Mouse (Mus musculus) G1E (cell line): Measurements from ENCODE around the gene Chaf1a. TPM values are rescaled to one million over a fixed set of nuclear protein-coding genes. Genes with fewer than 3 reads are reported as not detected.

Source experiments
- ATAC-seq: 2 replicates; pipeline ENCODE4 v1.8.0; 2016; ENCODE audit warnings: mild to moderate bottlenecking; ENCODE audit not compliant: insufficient number of reproducible peaks, poor library complexity, low FRiP score, severe bottlenecking; ENCODE audit errors: extremely low read depth
- DNase-seq: peaks from one replicate; pipeline ENCODE4 v3.0.0; 2012; ENCODE audit warnings: low spot score
- H3K27me3 ChIP-seq: 2 replicates; pipeline ENCODE4 v1.6.1; 2012; ENCODE audit warnings: mild to moderate bottlenecking, low read length, inconsistent platforms; ENCODE audit not compliant: insufficient read depth
- H3K36me3 ChIP-seq: replicated peaks from 2 replicates; pipeline ENCODE3; 2012; ENCODE audit warnings: mild to moderate bottlenecking, inconsistent platforms
- H3K4me1 ChIP-seq: 2 replicates; pipeline ENCODE4 v1.6.1; 2012; ENCODE audit warnings: low read depth, low read length, inconsistent platforms, mixed read lengths; ENCODE audit not compliant: insufficient read depth
- H3K4me3 ChIP-seq: 2 replicates; pipeline ENCODE4 v1.5.1; 2012; ENCODE audit warnings: low read depth, mild to moderate bottlenecking, inconsistent platforms, low read length, moderate library complexity, mixed read lengths
- H3K9me3 ChIP-seq: replicated peaks from 2 replicates; pipeline ENCODE4 v1.6.1; 2012; ENCODE audit warnings: inconsistent platforms
- CTCF ChIP-seq: IDR thresholded peaks from 2 replicates; pipeline ENCODE4 v1.5.1; 2012; ENCODE audit warnings: low read depth, low read length, inconsistent platforms, mixed read lengths
- GATA1 ChIP-seq: IDR thresholded peaks from 2 replicates; pipeline ENCODE4 v1.6.1; 2012; ENCODE audit warnings: borderline replicate concordance, low read length, inconsistent platforms, mixed read lengths
- GATA2 ChIP-seq: IDR thresholded peaks from 2 replicates; pipeline ENCODE4 v1.6.1; 2012; ENCODE audit warnings: low read depth, low read length, inconsistent platforms, borderline replicate concordance
- POLR2AphosphoS5 ChIP-seq: IDR thresholded peaks from 2 replicates; pipeline ENCODE4 v1.6.1; 2012; ENCODE audit warnings: low read depth, low read length, inconsistent platforms; ENCODE audit not compliant: insufficient replicate concordance
- TAL1 ChIP-seq: conservative IDR thresholded peaks from 2 replicates; pipeline ENCODE4 v1.6.1; 2012; ENCODE audit warnings: low read depth, low read length, inconsistent platforms, mixed read lengths
- polyA plus RNA-seq: library from polyadenylated mRNA; stranded (reverse); fragments of >175 nt; gene quantifications from 2 replicates; pipeline ENCODE4 v1.2.3, GENCODE M21; 2012
- total RNA-seq, 2 experiments: library from RNA; stranded (forward) in 1 of 2; stranded (reverse) in 1 of 2; fragments of 200-1000 nt in 1 of 2; fragments of >200 nt in 1 of 2; fragmentation: Nextera tagmentation in 1 of 2; gene quantifications; 2 replicates each; pipeline ENCODE4 v1.2.3; 2014 to 2017

Gene Chaf1a
- total and polyA plus RNA-seq, 3 experiments, result 31.2 to 143 (median 31.3) TPM

GRCm38 (mm10) chr17:56030919-56031318, 9.3 kb upstream of the Chaf1a start:
- ATAC-seq (peak; percentile 88), DNase-seq (peak; percentile 79)
- no peak for TF ChIP-seq POLR2AphosphoS5
- TF ChIP-seq TAL1, result peak; percentile 44
- no peak for TF ChIP-seq GATA1
- TF ChIP-seq GATA2, result no peak
- no peak for TF ChIP-seq CTCF
- H3K4me1 ChIP-seq, result peaks cover 74% of the 10 kb centered on the region
- H3K27me3 ChIP-seq, result no peaks in the 10 kb centered on the region
- H3K4me3 ChIP-seq, result peak overlapping the region; percentile 10; the same call in 1 of the 2 replicates
- H3K9me3 ChIP-seq, result no peaks in the 10 kb centered on the region
- peaks cover 91% of the 10 kb centered on the region for H3K36me3 ChIP-seq

GRCm38 (mm10) chr17:56031431-56031830, 8.8 kb upstream of the Chaf1a start:
- TF ChIP-seq CTCF (no peak), POLR2AphosphoS5 (no peak), TAL1 (no peak), GATA2 (no peak), GATA1 (no peak)
- DNase-seq, result no peak
- ATAC-seq, result no peak
- Histone ChIP-seq H3K4me3 (no peak overlapping the region; the same call in 1 of the 2 replicates), H3K9me3 (no peaks in the 10 kb centered on the region), H3K27me3 (no peaks in the 10 kb centered on the region), H3K4me1 (peaks cover 69% of the 10 kb centered on the region), H3K36me3 (peaks cover 86% of the 10 kb centered on the region)

- Histone ChIP-seq H3K4me3 (no peak overlapping the region; the same call in 1 of the 2 replicates), H3K36me3 (peaks cover 78% of the 10 kb centered on the region), H3K27me3 (no peaks in the 10 kb centered on the region), H3K9me3 (no peaks in the 10 kb centered on the region), H3K4me1 (peaks cover 68% of the 10 kb centered on the region)
- DNase-seq (no peak), ATAC-seq (no peak)
- no peak for TF ChIP-seq GATA1
- TF ChIP-seq GATA2, result no peak
- no peak for TF ChIP-seq POLR2AphosphoS5
- no peak for TF ChIP-seq TAL1
- no peak for TF ChIP-seq CTCF
Observed at GRCm38 (mm10) chr17:56032127-56032733, 8.0 kb upstream of the Chaf1a start.

- Histone ChIP-seq H3K9me3 (no peaks in the 10 kb centered on the region), H3K4me1 (peaks cover 67% of the 10 kb centered on the region), H3K36me3 (peaks cover 72% of the 10 kb centered on the region), H3K4me3 (peak overlapping the region; percentile 33; the same call in 1 of the 2 replicates), H3K27me3 (no peaks in the 10 kb centered on the region)
- no peak for TF ChIP-seq GATA1
- ATAC-seq (no peak), DNase-seq (no peak)
Observed at GRCm38 (mm10) chr17:56032831-56033230, 7.4 kb upstream of the Chaf1a start.

- ATAC-seq (no peak), DNase-seq (no peak)
- H3K4me3 ChIP-seq, result peak overlapping the region; percentile 99; the same call in 1 of the 2 replicates
- no peak for TF ChIP-seq TAL1
- H3K27me3 ChIP-seq, result no peaks in the 10 kb centered on the region
- peaks cover 75% of the 10 kb centered on the region for H3K4me1 ChIP-seq
- H3K36me3 ChIP-seq, result peaks cover 58% of the 10 kb centered on the region
- H3K9me3 ChIP-seq, result no peaks in the 10 kb centered on the region
Observed at GRCm38 (mm10) chr17:56034040-56034725, 6.1 kb upstream of the Chaf1a start.

- TF ChIP-seq GATA1 (no peak), TAL1 (no peak)
- H3K4me3 ChIP-seq, result peak overlapping the region; percentile 99; the same call in 1 of the 2 replicates
- H3K27me3 ChIP-seq, result no peaks in the 10 kb centered on the region
- H3K9me3 ChIP-seq, result no peaks in the 10 kb centered on the region
- DNase-seq, result no peak
- peaks cover 72% of the 10 kb centered on the region for H3K4me1 ChIP-seq
- peaks cover 53% of the 10 kb centered on the region for H3K36me3 ChIP-seq
- ATAC-seq, result no peak
Observed at GRCm38 (mm10) chr17:56034726-56035100, 5.5 kb upstream of the Chaf1a start.

GRCm38 (mm10) chr17:56035216-56035615, 5.0 kb upstream of the Chaf1a start:
- Histone ChIP-seq H3K36me3 (peaks cover 49% of the 10 kb centered on the region), H3K4me3 (peak overlapping the region; percentile 99), H3K27me3 (no peaks in the 10 kb centered on the region), H3K4me1 (peaks cover 69% of the 10 kb centered on the region), H3K9me3 (no peaks in the 10 kb centered on the region)
- TF ChIP-seq POLR2AphosphoS5 (no peak), CTCF (no peak), GATA1 (no peak), GATA2 (no peak), TAL1 (no peak)
- DNase-seq (no peak), ATAC-seq (no peak)
